Mouse (Mus musculus): ENCODE results near the gene 2900092C05Rik.

2900092C05Rik gene

DNA sequence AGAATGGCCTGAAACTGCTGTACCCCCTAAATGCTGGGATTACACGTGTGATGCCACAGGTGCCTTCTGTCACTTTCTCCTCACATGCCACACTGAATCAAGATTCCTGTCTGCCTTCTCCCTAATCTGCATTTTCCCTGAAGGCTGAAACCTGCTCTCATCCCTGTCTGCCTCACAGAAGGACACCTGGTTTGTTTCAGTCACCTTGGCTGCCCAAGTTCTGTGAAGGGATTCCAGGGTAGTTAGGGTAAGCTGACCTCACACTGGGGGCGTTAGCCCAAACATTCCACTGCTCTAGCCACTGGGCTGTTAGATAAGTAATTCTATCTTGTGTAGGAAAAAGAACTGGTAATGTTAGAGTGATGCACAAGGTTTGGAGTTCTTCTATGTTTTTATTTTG, at the start of gene 2900092C05Rik:
2900092C05Rik (plus strand) TSS at position 301 of the 400 bp plus-strand sequence.
- DNase-seq (ENCODE audit: low read depth, low spot score) = no peak

DNA sequence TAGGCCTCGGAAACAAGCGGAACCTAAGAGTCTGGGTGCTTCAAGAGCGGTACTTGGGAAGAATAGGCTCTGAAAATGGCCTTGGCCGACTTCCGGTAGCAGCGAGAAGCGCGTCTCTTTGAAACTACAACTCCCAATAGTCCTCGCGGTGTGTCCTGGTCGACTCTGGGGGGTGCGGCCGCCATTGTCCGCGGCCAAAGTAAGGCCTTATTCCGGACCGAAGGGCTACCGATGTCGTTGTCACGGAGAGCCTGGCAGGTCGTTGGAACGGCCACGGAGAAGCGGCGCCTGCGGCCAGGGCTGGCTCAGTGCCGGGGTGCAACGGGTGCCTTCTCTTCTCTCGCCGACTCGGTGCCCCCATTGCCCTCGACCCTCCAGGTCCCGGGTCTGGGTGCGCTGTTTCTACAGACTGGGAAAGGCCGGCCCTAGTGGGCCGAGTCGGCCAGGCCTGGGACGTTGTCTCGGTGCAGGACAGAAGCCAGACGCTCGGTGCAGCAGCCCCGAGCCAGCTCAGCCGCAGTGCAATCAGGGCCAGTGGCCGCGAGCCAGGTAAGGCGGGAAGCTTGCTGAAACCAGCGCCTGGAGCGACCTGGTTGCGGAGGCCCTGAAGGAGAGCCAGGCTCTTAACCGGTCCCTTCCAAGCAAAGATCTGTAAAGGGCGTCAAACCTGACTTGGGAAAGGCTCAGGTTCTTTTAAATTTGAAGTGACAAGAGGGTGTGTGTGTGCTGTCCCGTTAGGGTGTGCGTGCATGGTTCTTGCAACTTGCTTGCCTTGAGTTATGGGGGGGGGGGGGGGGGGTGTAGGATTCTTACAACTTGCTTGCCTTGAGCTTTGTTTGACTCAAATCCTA, 33.9 kb upstream of the 2900092C05Rik start, which contains the start of gene Zfp606:
Zfp606 (plus strand) TSS at position 136 of the 851 bp plus-strand sequence.
- DNase-seq (ENCODE audit: low read depth, low spot score) = peak; percentile 90

DNA sequence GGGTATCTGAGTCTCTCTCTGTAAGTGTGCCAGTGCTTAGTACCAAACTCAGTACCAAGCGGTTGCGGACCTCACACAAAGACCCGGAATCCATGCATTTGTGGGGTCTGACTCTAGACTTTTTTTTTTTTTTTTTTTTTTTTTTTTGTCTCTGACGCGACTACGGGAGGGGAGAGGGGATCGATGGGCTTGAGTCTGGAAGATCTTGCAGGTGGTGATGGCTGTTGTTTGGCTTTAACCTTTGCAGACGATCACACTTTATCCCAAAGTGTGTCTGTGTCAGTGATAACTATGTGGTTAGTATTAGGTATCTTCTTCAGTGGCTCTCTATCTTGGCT, 33.3 kb upstream of the 2900092C05Rik start:
- peak; percentile 5 for DNase-seq (ENCODE audit: low read depth, low spot score)

DNA sequence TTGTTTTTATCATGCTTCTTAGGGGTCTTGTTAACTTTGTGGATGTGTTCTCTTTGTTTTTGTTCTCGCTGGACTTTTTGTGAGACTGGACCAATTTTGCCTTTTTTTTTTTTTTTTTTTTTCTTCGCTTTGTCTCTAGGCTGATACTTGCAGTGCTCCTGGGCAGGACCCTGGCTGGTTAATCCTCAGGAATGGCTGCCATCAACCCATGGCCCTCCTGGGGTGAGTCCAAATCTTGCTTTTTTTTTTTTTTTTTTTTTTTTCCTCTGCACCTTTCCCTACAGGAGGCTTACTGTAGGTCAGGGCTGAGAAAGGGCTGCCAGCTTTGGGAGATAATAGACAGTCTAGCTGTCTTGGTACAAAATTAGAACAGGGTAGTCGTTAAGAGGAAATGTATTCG, 32.8 kb upstream of the 2900092C05Rik start:
- no peak for DNase-seq (ENCODE audit: low read depth, low spot score)

DNA sequence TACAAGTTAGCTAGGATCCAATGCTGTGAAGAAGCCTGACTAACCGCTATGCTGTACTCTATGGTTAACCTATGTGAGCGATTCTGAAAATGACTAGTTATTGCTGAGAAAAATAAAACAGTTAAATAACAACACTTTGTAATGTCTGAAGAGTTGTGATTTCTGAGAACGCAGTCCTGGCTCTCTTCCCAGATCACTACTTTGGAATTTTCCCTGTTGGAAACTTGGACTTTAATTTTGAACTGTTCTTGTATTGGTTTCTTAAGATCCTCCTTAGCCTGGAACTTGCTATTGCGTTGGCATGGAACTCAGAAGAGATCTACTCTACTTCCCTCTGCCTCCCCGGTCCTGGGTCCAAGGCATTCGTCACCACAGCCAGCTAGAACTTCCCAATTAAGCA, 28.5 kb upstream of the 2900092C05Rik start:
- no peak for DNase-seq (ENCODE audit: low read depth, low spot score)

DNA sequence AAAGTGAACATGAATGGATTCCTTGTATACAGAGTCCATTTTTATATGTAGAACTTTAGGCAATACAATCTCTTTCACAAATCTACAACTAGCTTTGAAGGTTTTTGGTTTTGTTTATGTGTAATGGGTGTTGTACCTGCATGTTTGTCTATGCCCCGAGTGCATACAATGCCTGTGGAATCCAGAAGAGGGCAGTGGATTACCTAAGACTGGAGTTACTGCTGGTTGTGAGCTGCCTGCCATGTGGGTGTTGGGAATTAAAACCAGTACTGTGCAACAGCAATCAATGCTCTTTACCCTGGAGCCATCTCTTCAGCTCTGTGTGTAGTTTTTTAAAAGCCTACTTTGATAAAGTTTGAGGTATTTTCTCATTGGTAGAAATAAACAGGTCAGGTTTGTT, 26.4 kb upstream of the 2900092C05Rik start:
- DNase-seq (ENCODE audit: low read depth, low spot score) = no peak

DNA sequence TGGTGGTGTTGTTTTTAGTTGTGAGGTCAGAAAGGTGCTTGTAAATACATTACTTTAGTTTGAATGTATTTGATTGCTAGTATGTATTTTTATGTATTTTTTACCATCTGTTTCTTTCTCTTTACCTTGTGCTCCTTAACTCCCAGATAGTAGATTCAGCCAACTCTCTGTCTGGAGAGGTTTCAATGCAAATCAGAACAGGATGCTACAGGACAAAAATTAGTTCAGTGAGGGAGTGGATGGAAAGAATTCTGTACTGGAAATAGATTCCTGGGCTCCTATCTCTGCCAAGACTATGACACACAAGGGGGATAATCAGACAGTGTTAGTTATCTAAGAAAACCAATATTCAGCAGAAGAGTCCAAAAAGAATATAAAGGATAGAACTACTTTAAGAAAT, 25.6 kb upstream of the 2900092C05Rik start:
- no peak for DNase-seq (ENCODE audit: low read depth, low spot score)

DNA sequence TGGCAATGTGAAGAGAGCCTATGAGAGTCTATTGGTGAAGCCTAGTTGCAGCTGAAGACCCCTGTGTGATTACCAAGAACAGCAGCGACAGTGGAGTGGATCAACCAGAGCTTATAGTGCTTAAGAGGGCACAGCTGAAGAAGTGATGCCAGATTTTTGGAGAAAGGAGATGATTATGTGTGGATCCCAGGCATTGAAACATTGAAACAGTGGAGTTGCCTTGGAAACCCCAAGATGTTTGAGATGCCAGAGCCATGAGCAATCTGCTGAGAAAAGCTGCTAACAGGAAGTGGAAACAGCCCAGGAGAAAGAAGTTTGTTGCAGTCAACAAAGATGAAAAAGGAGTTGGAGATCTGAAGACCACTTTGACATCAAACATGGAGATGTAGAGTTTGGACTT, 1.4 kb upstream of the 2900092C05Rik start:
- no peak for DNase-seq (ENCODE audit: low read depth, low spot score)
